8 mouse cellular contexts compared by ENCODE assay signal in genomic region chr14:73105407-73106185, GRCm38 (mm10). TPM values are rescaled to one million over a fixed set of nuclear protein-coding genes. Genes with fewer than 3 reads are reported as not detected.
A peak's percentile ranks its signal among the peaks of the same experiment; 100 is the strongest.
DNase-seq lines count a peak whose midpoint lies in the region; ATAC-seq and TF ChIP-seq lines count a peak whose summit lies in the region.
"Had no signal": no experiment of that assay in that cellular context is flagged by ENCODE, and none has a peak within 500 bp of the region (broad histone marks: within the 10 kb centered on the region; RNA-seq: fewer than 3 reads in every experiment).

No protein-coding gene starts in this region.

- peak; percentile 67 for ATAC-seq in G1E (ENCODE audit: extremely low read depth, insufficient number of reproducible peaks, low FRiP score, poor library complexity, severe bottlenecking)
- 0 out of 2 replicates have a peak, but pooled peaks have one; percentile 27 for ATAC-seq in hindbrain, embryonic 15.5 days (ENCODE audit: low FRiP score, low read depth)

- peaks cover 58% of the 10 kb centered on the region for H3K4me1 ChIP-seq in G1E (ENCODE audit: insufficient read depth, low read depth, low read length)
- peaks cover 10% of the 10 kb centered on the region; the same call in 1 of the 2 replicates for H3K4me1 ChIP-seq in hindbrain, embryonic 15.5 days (replicated peaks)

- H3K27ac ChIP-seq in hindbrain, embryonic 15.5 days (replicated peaks), result no peak overlapping the region

- no peaks in the 10 kb centered on the region for H3K36me3 ChIP-seq in G1E (replicated peaks)
- H3K36me3 ChIP-seq in hindbrain, embryonic 15.5 days, result no peaks in the 10 kb centered on the region

- WGBS in hindbrain, embryonic 15.5 days, result 36% methylated on average over 11 of the region's 11 CpGs

- peaks cover 8% of the 10 kb centered on the region; the same call in 1 of the 2 replicates for H3K27me3 ChIP-seq in G1E (ENCODE audit: insufficient read depth, low read length)
- H3K27me3 ChIP-seq in hindbrain, embryonic 15.5 days, result no peaks in the 10 kb centered on the region

- no peaks in the 10 kb centered on the region for H3K9me3 ChIP-seq in G1E (replicated peaks)
- H3K9me3 ChIP-seq in hindbrain, embryonic 15.5 days, result no peaks in the 10 kb centered on the region

- H3K4me3 ChIP-seq in G1E (ENCODE audit: low read depth, low read length), result no peak overlapping the region; the same call in 1 of the 2 replicates
- H3K4me3 ChIP-seq in hindbrain, embryonic 15.5 days, result no peak overlapping the region

- no peak for TF ChIP-seq CTCF in G1E (IDR thresholded peaks at IDR 0.05; ENCODE audit: low read depth, low read length)

- H3K4me2 ChIP-seq in hindbrain, embryonic 15.5 days, result no peak overlapping the region

- no peak overlapping the region for H3K9ac ChIP-seq in hindbrain, embryonic 15.5 days

- DNase-seq in A20 (ENCODE audit: low read depth, low spot score), result peak; percentile 77
- no peak for DNase-seq in G1E (ENCODE audit: low spot score)
- DNase-seq in natural killer cell, adult 2 months (ENCODE audit: low spot score in 2 of 2), result peak; percentile 87 to 94
- no peak for DNase-seq in kidney, adult 8-10 months
- no peak for DNase-seq in urinary bladder, postnatal 10 days (ENCODE audit: low spot score)
- DNase-seq in kidney, postnatal 4 days, result no peak

RNA-seq across cellular contexts. Expression of gene Rcbtb2, which starts 17.2 kb away (rescaled TPM):
- total RNA-seq in G1E (2014; fragmentation: Nextera tagmentation) (29.1 and 34.8 TPM in 2 replicates), G1E (2017) (47.2 and 49.9 TPM in 2 replicates)
- polyA plus RNA-seq in G1E (2012), result 21.9 and 24.4 TPM in 2 replicates
- polyA plus RNA-seq in hindbrain, embryonic 15.5 days (2015; fragmentation: Nextera tagmentation; extraction: Ambion mirVana), result 64.4 and 66.8 TPM in 2 replicates

RNA-seq across cellular contexts. Expression of gene Cysltr2, which starts 56.7 kb away (rescaled TPM):
- total RNA-seq in G1E (2014; fragmentation: Nextera tagmentation), result not detected in 2 replicates
- total RNA-seq in G1E (2017), result 0.06 and 0.16 TPM in 2 replicates
- not detected in 2 replicates for polyA plus RNA-seq in G1E (2012)
- polyA plus RNA-seq in hindbrain, embryonic 15.5 days (2015; fragmentation: Nextera tagmentation; extraction: Ambion mirVana), result 0.21 TPM in 1 of 2 replicates, not detected in the other
- polyA plus RNA-seq: heart, postnatal 0 days had no signal

Comparison
In these comparisons a context has a peak if more than half of its experiments do, and no peak if none do; other contexts are left out.
1. DNase-seq: peak in A20 (single experiment) and natural killer cell, adult 2 months (2 of 2); none in G1E (single experiment), kidney, adult 8-10 months (0 of 2), urinary bladder, postnatal 10 days (single experiment) and kidney, postnatal 4 days (0 of 2).